Mouse (Mus musculus) intestine, embryonic 14.5 days (tissue): Measurements from ENCODE around the gene Ap1ar. TPM values are rescaled to one million over a fixed set of nuclear protein-coding genes. Genes with fewer than 3 reads are reported as not detected.
A peak's percentile ranks its signal among the peaks of the same experiment; 100 is the strongest.

Experiments
- ATAC-seq: fragments of 200-750 bp; cut with Nextera tagmentation; replicated peaks from 2 replicates; pipeline ENCODE4 v1.8.0; 2017; ENCODE audit warnings: low read depth, moderate number of reproducible peaks, moderate TSS enrichment, moderate library complexity; ENCODE audit not compliant: low FRiP score, low TSS enrichment
- DNase-seq: peaks from one replicate; pipeline ENCODE4 v3.0.0-alpha.2; 2018; ENCODE audit warnings: low spot score
- H3K27ac ChIP-seq: fragments of 300-500 bp; sonication (generic); 2 replicates; pipeline ENCODE4 v1.5.1; 2014; ENCODE audit warnings: low read depth, mild to moderate bottlenecking, control low read depth
- H3K27me3 ChIP-seq: fragments of 300-500 bp; sonication (generic); replicated peaks from 2 replicates; pipeline ENCODE4 v1.6.1; 2014; ENCODE audit warnings: low read length, control low read depth; ENCODE audit not compliant: control insufficient read depth, insufficient read depth
- H3K36me3 ChIP-seq: fragments of 300-500 bp; sonication (generic); 2 replicates; pipeline ENCODE4 v1.6.1; 2014; ENCODE audit warnings: low read length, control low read depth; ENCODE audit not compliant: control insufficient read depth, insufficient read depth
- H3K4me1 ChIP-seq: fragments of 300-500 bp; sonication (generic); replicated peaks from 2 replicates; pipeline ENCODE4 v1.6.1; 2014; ENCODE audit warnings: low read length, control low read depth, mixed read lengths; ENCODE audit not compliant: control insufficient read depth, insufficient read depth
- H3K4me2 ChIP-seq: fragments of 300-500 bp; sonication (generic); 2 replicates; pipeline ENCODE4 v1.6.1; 2014; ENCODE audit warnings: low read length
- H3K4me3 ChIP-seq: fragments of 300-500 bp; sonication (generic); 2 replicates; pipeline ENCODE4 v1.5.1; 2014; ENCODE audit warnings: low read depth, low read length, control low read depth, mixed read lengths
- H3K9ac ChIP-seq: fragments of 300-500 bp; sonication (generic); 2 replicates; pipeline ENCODE4 v1.6.1; 2014; ENCODE audit warnings: mild to moderate bottlenecking, low read length
- H3K9me3 ChIP-seq: fragments of 300-500 bp; sonication (generic); 2 replicates; pipeline ENCODE4 v1.6.1; 2016; ENCODE audit warnings: low read length, control low read depth; ENCODE audit not compliant: control insufficient read depth
- WGBS: fragments of 180-500 bp; shearing (Covaris S2); extraction: QIAGEN DNeasy Blood & Tissue Kit; methylation state at CpG from one replicate; pipeline ENCODE4 v1.1.7; 2014; 5-methylcytosine and 5-hydroxymethylcytosine counted together
- polyA plus RNA-seq: library from polyadenylated mRNA; unstranded; fragments of >200 nt; fragmentation: Nextera tagmentation; extraction: Ambion mirVana; gene quantifications from 2 replicates; pipeline ENCODE4 v1.2.1, GENCODE M21; 2014

Ap1ar gene
- polyA plus RNA-seq, 1 experiment from 2014 or later, result 65.5 TPM

GRCm38 (mm10) chr3:127801162-127801561 is 36.2 kb downstream of the Ap1ar start:
- no peak overlapping the region for H3K4me3 ChIP-seq
- ATAC-seq, result no peak
- no peak overlapping the region for H3K27ac ChIP-seq
- WGBS, result 90% methylated on average over 8 of the region's 8 CpGs
- no peaks in the 10 kb centered on the region for H3K4me1 ChIP-seq
- no peaks in the 10 kb centered on the region for H3K27me3 ChIP-seq
- H3K4me2 ChIP-seq, result no peak overlapping the region
- no peak for DNase-seq
- H3K9me3 ChIP-seq, result no peaks in the 10 kb centered on the region
- no peak overlapping the region for H3K9ac ChIP-seq
- H3K36me3 ChIP-seq, result peaks cover under 1% of the 10 kb centered on the region; the same call in 1 of the 2 replicates

GRCm38 (mm10) chr3:127796271-127796670 is 41.1 kb downstream of the Ap1ar start:
- H3K4me2 ChIP-seq, result no peak overlapping the region
- 92% methylated on average over 7 of the region's 7 CpGs for WGBS
- no peak overlapping the region for H3K4me3 ChIP-seq
- H3K9ac ChIP-seq, result no peak overlapping the region
- 0 out of 2 replicates have a peak, but pooled peaks cover 2% of the 10 kb centered on the region for H3K4me1 ChIP-seq
- no peak overlapping the region for H3K27ac ChIP-seq
- ATAC-seq, result no peak
- H3K27me3 ChIP-seq, result no peaks in the 10 kb centered on the region
- DNase-seq, result no peak
- H3K36me3 ChIP-seq, result no peaks in the 10 kb centered on the region
- no peaks in the 10 kb centered on the region for H3K9me3 ChIP-seq

GRCm38 (mm10) chr3:127795762-127796161 is 41.6 kb downstream of the Ap1ar start:
- H3K4me1 ChIP-seq, result 0 out of 2 replicates have a peak, but pooled peaks cover 4% of the 10 kb centered on the region
- WGBS, result 97% methylated on average over 3 of the region's 3 CpGs

GRCm38 (mm10) chr3:127793022-127793421 is 44.3 kb downstream of the Ap1ar start:
- no peak overlapping the region for H3K27ac ChIP-seq
- H3K4me2 ChIP-seq, result no peak overlapping the region
- no peaks in the 10 kb centered on the region for H3K9me3 ChIP-seq
- no peak overlapping the region for H3K4me3 ChIP-seq
- H3K9ac ChIP-seq, result no peak overlapping the region
- no peak for DNase-seq
- no peaks in the 10 kb centered on the region for H3K36me3 ChIP-seq
- WGBS, result 87% methylated on average over 7 of the region's 7 CpGs
- no peak for ATAC-seq
- H3K4me1 ChIP-seq, result peaks cover 10% of the 10 kb centered on the region
- peaks cover 15% of the 10 kb centered on the region; the same call in 1 of the 2 replicates for H3K27me3 ChIP-seq

More at GRCm38 (mm10) chr3:127795762-127796161, 41.6 kb downstream of the Ap1ar start:
- DNase-seq, result no peak
- Histone ChIP-seq H3K27ac (no peak overlapping the region), H3K27me3 (no peaks in the 10 kb centered on the region), H3K36me3 (no peaks in the 10 kb centered on the region), H3K4me3 (no peak overlapping the region), H3K4me2 (no peak overlapping the region), H3K9me3 (no peaks in the 10 kb centered on the region), H3K9ac (no peak overlapping the region)
- no peak for ATAC-seq

- no peak overlapping the region for H3K27ac ChIP-seq
Measured at GRCm38 (mm10) chr3:127791595-127792561, 45.4 kb downstream of the Ap1ar start.

GRCm38 (mm10) chr3:127791056-127791483 is 46.3 kb downstream of the Ap1ar start:
- peak overlapping the region; percentile 56 for H3K4me3 ChIP-seq
- no peaks in the 10 kb centered on the region for H3K9me3 ChIP-seq
- H3K9ac ChIP-seq, result peak overlapping the region; percentile 54
- peaks cover 10% of the 10 kb centered on the region for H3K4me1 ChIP-seq
- peaks cover 18% of the 10 kb centered on the region; the same call in 1 of the 2 replicates for H3K27me3 ChIP-seq
- DNase-seq (peak; percentile 66), ATAC-seq (no peak)
- H3K27ac ChIP-seq, result 0 out of 2 replicates have a peak overlapping the region, but pooled peaks have one; percentile 8
- 2% methylated on average over 15 of the region's 15 CpGs for WGBS
- H3K36me3 ChIP-seq, result no peaks in the 10 kb centered on the region
- peak overlapping the region; percentile 96 for H3K4me2 ChIP-seq

More at GRCm38 (mm10) chr3:127791595-127792561, 45.4 kb downstream of the Ap1ar start:
- H3K4me1 ChIP-seq, result peaks cover 10% of the 10 kb centered on the region
- H3K36me3 ChIP-seq, result no peaks in the 10 kb centered on the region
- peaks cover 18% of the 10 kb centered on the region; the same call in 1 of the 2 replicates for H3K27me3 ChIP-seq
- peak overlapping the region; percentile 56; the same call in 1 of the 2 replicates for H3K4me3 ChIP-seq
- peak overlapping the region; percentile 96 for H3K4me2 ChIP-seq
- DNase-seq, result no peak
- WGBS, result 43% methylated on average over 4 of the region's 4 CpGs
- H3K9ac ChIP-seq, result no peak overlapping the region
- no peaks in the 10 kb centered on the region for H3K9me3 ChIP-seq
- ATAC-seq, result no peak

GRCm38 (mm10) chr3:127790234-127791055 is 46.9 kb downstream of the Ap1ar start:
- Histone ChIP-seq H3K4me3 (peak overlapping the region; percentile 56), H3K4me1 (peaks cover 10% of the 10 kb centered on the region), H3K27ac (0 out of 2 replicates have a peak overlapping the region, but pooled peaks have one; percentile 8), H3K36me3 (no peaks in the 10 kb centered on the region), H3K27me3 (peaks cover 18% of the 10 kb centered on the region; the same call in 1 of the 2 replicates), H3K9ac (peak overlapping the region; percentile 54), H3K9me3 (no peaks in the 10 kb centered on the region), H3K4me2 (peak overlapping the region; percentile 96)
- ATAC-seq (peak; percentile 24; the same call in 1 of the 2 replicates), DNase-seq (peak; percentile 72)
- under 1% methylated on average over 36 of the region's 36 CpGs for WGBS
